Mouse (Mus musculus) spleen, postnatal 4 days (tissue): ENCODE measurements around the gene Hoxa3.

Source experiments
- DNase-seq, 2 experiments: peaks; one replicate each; pipeline ENCODE4 v3.0.0; 2022; ENCODE audit warnings: low spot score in 2 of 2

The Hoxa3 gene

DNA sequence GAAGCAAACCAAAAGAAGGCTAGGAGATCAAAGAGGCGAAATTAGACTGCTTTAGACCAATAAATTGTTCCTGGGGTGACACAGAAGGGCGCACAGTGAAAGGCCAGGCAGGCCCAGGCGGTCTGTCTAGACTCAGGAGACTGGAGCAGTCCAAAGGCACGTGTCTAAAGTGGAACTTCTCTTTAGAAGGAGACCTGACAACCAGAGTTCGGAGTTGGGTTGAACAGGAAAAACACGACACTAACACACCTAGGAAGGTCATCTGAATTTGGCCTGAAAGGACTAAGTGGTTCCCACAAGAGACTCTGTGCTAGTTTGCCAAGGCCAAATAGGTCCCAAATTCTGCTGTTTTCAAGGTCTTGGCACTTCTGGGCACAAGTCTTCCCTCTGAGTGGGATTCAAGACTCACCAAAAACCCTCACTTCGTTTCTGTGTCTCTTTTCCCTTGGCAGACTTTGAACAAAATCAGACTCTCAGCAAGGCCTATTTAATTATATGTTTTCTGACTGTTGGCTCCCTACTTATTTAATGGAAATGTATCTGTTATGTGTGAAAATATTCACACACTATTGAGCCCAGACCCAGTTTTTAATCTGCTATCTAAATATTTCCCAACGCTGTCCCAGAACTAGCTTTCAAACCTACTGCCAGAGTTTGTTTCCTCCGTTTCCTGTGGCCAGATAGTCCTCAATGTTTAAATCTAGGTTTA is 6.3 kb upstream of the Hoxa3 start:
- DNase-seq, result no peak

GRCm38 (mm10) chr6:52218643-52219215 is 5.6 kb upstream of the Hoxa3 start:
- peak in 1 of 2 experiments; percentile 49 for DNase-seq

- DNase-seq, result peak in 1 of 2 experiments; percentile 53
These were observed 4.9 kb upstream of the Hoxa3 start for GRCm38 (mm10) chr6:52217895-52218642.

DNA sequence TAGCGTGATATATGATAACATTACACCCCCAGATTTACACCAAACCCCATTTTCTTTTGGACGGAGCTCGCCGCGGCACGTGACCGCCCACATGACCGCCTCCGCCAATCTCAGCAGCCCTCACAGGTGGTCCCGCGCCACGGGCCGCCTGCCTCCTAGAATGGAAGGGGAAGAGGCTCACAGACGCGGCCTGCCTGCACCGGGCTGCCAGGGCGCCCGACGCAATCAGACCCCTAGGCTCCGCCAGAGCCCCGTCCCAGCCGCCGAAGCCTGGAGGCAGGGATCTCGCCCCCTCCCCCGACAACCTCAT is 4.3 kb upstream of the Hoxa3 start:
- DNase-seq, result peak in 1 of 2 experiments; percentile 75

DNA sequence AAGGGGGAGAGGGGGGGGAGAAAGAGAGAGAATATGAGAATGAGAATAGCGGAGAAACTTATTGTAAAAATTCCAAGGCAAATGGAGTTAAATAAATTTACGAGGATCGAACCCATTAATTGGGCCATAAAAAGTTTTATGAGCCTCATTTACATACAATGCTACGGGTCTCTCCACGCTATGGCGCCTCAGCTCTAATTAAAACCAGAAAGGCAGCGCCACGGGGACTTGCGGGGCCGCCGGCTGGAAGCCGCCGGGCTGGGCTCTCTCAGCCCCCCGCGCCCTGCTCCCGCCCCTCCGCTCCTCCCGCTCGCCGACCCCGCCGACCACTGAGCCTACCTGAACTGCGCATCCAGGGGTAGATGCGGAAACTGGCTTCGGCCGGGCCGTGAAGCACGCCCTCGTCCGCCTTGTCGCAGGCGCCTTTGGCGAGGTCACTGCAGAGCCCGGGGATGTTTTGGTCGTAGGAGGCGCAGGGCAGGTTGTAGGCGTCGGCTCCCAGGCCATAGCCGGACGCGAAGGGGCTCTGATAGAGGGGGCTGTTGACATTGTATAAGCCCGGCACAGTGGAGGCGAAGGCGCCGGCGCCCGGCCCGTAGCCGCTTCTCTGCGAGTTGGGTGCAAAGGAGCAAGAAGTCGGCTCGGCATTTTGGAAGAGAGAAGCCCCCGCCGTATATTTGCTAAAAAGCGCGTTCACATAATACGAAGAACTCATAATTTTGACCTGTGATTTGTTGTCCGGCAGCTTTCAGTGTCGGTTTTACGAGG is 3.7 kb upstream of the Hoxa3 start:
- DNase-seq, result peak in 1 of 2 experiments; percentile 63

DNA sequence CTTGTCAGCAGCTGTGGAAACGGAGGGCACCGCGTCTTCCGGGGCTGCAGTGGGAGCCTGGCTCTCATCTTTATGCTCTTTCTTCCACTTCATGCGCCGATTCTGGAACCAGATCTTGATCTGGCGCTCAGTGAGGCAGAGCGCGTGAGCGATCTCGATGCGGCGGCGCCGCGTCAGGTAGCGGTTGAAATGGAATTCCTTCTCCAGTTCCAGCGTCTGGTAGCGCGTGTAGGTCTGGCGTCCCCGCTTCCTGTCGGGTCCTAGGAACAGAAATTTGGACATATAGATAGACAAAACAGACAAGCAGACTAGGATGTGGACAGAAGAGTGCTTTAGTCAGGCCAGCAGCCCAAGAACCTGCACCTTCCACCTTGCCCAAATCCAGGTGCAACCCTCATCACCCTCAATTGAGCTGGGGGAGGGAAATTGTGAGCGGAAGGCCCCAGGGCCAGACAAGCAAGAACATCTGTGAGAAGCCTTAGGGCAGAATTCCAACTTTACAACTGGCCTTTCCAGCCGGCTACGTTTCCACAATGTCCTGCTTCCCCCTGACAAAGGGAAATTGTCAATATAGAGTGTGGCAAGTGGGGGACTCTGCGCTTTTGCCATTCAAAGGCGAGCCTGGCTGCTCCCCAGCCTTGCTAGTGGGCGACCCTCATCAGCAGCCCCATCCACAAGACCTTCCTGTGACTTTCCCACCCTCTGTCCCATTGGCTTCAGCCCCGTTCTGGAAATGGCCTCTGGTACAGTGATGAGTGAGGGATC is 2.8 kb upstream of the Hoxa3 start:
- peak in 1 of 2 experiments; percentile 57 for DNase-seq

DNA sequence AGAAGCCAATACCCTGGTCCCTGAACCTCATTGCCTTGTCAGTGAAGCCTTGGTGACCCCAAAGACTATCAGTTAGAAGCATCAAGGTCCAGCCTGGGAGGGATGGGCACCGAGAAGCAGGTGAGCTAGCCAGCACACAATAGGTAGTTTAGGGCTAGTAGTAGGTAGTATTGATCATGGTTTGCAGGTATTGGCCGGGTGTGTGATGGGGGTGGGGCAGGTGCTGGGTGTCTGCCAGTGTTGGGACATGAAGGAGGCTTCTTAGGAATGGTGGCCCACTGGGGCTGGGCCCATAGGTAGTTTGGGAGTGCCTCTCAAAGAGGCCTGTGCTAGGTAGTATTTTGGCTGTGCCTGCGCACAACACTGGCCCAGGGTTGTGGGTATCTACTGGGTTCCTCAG is 1.9 kb upstream of the Hoxa3 start:
- peak in 1 of 2 experiments; percentile 55 for DNase-seq

DNA sequence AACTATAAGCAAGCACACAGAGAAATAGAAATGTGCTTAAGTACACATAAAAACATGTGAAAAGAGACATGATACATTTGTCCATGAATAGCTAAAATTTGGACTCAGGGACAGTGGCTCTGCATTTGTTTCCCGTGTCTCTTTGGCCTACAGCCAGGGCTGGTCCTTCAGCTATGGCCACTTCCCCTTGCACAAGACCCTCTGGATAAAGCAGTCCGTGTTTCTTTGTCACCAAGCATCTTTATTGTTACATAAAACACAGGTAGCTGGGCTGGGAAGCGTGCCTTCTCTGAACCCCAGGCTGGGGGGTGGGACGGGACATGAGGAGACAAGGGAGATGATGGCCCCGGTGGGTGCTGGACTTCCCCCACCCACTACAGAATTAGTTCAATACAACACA is 1.1 kb upstream of the Hoxa3 start:
- no peak for DNase-seq

GRCm38 (mm10) chr6:52212556-52213118 is 499 bp downstream of the Hoxa3 start:
- DNase-seq, result no peak

GRCm38 (mm10) chr6:52211961-52212360 is 1.2 kb downstream of the Hoxa3 start:
- no peak for DNase-seq

GRCm38 (mm10) chr6:52211170-52211935 is 1.8 kb downstream of the Hoxa3 start:
- peak; percentile 58 to 84 for DNase-seq

DNA sequence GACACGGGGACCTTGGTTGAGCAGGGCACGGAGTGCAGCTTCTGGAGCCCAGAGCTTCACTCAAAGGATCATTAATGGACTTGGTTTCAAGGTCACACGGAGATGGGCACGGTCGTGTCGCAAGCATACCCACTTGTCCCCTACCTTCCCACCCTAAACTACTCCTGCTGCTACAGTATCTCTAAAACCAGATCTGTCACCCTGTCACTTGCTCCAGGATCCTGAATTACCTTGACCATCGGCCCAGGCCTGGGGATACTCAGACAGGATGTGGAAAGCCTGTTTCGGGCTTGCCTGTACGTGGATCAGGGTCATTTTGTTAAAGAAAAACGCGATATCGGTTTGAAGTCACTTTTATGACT is 3.5 kb downstream of the Hoxa3 start:
- no peak for DNase-seq

GRCm38 (mm10) chr6:52208868-52209684 is 4.1 kb downstream of the Hoxa3 start:
- peak in 1 of 2 experiments; percentile 55 for DNase-seq

- DNase-seq, result no peak
These were observed 4.9 kb downstream of the Hoxa3 start, which contains the start of gene Hoxa6 for GRCm38 (mm10) chr6:52208072-52208867. Gene Hoxa6, minus strand, starts transcription at chr6:52208722.

- DNase-seq, result no peak
These were observed 5.5 kb downstream of the Hoxa3 start for GRCm38 (mm10) chr6:52207684-52207976.

DNA sequence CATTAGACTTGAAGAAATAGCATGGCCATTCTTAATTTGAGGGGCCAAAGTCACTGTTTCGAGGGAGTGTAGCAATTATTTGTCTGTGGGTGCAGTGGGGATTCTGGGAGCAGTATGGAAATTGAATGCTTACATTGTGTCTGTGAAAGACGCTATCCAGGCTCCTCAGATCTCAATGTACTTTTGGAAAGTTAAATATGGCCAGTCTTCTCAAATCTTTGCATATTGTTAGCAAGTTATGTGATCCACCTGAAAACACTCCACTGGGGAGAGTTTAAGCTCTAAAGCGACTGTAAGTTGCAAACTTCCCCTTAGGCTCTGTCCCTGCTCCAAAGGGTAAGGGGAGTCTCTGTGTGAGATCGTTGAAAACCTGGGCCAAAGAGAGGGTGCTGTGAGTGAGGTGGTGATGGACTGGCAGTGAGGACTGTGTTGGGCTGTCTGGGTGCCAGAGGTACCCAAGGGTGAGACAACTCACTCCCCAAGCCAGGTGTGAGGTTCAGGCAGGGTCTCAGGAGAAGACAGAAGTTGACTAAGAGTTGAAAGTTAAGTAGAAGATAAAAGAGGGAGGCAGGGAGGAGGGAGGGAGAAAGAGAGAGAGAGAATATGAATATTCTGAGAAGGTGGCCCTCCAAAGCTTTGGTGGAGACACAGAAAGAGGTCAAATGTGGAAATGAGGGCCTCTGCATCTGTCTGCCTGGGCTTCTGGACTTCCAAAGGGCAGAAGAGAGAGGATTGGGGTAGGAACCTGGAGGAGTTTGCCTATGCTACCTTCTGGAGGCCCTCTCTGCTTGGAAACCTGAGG is 6.1 kb downstream of the Hoxa3 start:
- no peak for DNase-seq

DNA sequence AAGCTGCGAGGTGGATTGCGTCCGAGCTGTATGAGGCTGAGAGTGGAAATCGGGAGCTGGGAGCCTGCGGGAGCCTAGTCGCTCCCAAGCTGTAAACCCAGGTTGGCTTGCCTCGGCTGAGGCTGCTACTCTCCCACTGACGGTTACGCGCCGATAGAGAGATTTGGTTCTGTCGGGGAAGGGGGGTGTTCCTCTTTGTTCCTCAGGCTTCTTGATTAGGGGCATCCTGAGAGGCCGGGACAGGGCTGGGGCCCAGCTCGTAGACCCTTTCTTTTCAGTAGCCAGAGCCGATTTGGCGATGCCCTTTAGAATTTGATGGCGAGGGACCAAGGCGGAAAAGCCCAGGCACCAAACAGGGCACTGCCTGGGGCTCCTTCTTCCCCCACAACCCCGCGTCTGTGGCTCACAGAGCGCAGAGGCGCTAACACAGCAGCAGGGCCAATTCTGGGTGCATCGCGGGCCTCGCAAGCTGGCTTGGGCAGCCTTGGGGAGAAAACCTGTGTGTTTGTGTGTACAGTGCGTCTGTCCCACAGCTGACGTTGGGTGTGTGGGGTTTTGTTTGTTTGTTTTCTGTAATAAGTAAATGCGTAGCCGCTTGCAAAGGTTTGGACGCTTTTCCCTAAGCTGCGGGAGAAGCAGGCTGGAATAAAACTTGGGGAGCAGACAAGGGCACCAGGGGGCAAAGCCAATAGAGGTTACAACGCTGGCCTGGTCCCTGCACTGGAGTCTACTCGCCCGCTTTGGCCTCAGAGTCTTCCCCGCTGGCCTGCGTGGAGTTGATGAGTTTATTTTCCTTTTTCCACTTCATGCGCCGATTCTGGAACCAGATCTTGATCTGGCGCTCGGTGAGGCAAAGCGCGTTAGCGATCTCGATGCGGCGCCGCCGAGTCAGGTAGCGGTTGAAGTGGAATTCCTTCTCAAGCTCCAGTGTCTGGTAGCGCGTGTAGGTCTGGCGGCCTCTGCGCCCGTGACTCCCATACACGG is 7.2 kb downstream of the Hoxa3 start:
- DNase-seq, result peak in 1 of 2 experiments; percentile 55
